ENCODE assay signal across 8 mouse cellular contexts in the genomic region with DNA sequence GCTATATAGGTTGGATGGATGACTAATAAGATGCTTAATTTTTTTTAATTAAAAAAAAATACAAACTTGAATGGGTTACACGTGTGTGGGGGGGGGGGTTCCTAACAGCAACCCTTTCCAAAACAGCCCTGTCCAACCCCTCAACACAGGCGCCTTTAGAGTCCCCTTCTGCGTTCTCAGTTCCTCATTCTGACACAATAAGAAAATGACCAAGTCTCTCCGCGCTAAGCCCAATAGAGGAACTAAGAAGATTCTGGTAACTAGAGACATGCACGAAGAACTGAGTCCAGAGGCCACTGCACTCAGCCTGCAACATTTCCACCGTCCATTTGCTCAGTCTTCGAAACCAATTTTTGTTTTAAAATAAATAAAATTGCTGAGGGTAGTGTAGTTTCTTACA. TPM values are rescaled to one million over a fixed set of nuclear protein-coding genes. Genes with fewer than 3 reads are reported as not detected.
DNase-seq lines count a peak whose midpoint lies in the region; ATAC-seq and TF ChIP-seq lines count a peak whose summit lies in the region.

No protein-coding gene starts in this region.

- H3K9me3 ChIP-seq in G1E (replicated peaks): no peaks in the 10 kb centered on the region
- H3K9me3 ChIP-seq in heart, embryonic 13.5 days: no peaks in the 10 kb centered on the region
- H3K9me3 ChIP-seq in liver, embryonic 16.5 days (replicated peaks; ENCODE audit: control insufficient read depth, low read length): no peaks in the 10 kb centered on the region

- H3K36me3 ChIP-seq in G1E (replicated peaks): peaks cover 70% of the 10 kb centered on the region
- H3K36me3 ChIP-seq in heart, embryonic 13.5 days: peaks cover 40% of the 10 kb centered on the region
- H3K36me3 ChIP-seq in liver, embryonic 16.5 days (ENCODE audit: control insufficient read depth, insufficient read depth): peaks cover 18% of the 10 kb centered on the region

- H3K9ac ChIP-seq in heart, embryonic 13.5 days: peak overlapping the region; percentile 97
- H3K9ac ChIP-seq in liver, embryonic 16.5 days (ENCODE audit: low read depth, low read length): peak overlapping the region; percentile 95

- intact Hi-C loops in gastrocnemius, postnatal 14 days (cut with DNase I; ENCODE audit: low total_unique reads): no loop called here

- peaks cover 82% of the 10 kb centered on the region for H3K4me1 ChIP-seq in G1E (ENCODE audit: insufficient read depth, low read depth, low read length)
- peaks cover 50% of the 10 kb centered on the region for H3K4me1 ChIP-seq in heart, embryonic 13.5 days
- peaks cover 32% of the 10 kb centered on the region for H3K4me1 ChIP-seq in liver, embryonic 16.5 days (ENCODE audit: control insufficient read depth, low read depth, low read length)

- peak overlapping the region; percentile 95 for H3K4me2 ChIP-seq in heart, embryonic 13.5 days
- peak overlapping the region; percentile 87 for H3K4me2 ChIP-seq in liver, embryonic 16.5 days (ENCODE audit: low read depth, low read length)

- ATAC-seq in G1E (ENCODE audit: extremely low read depth, insufficient number of reproducible peaks, low FRiP score, poor library complexity, severe bottlenecking): peak; percentile 47; the same call in 1 of the 2 replicates
- ATAC-seq in heart, embryonic 13.5 days (ENCODE audit: extremely low read depth, insufficient number of reproducible peaks, low FRiP score, low TSS enrichment): no peak
- ATAC-seq in liver, embryonic 16.5 days (ENCODE audit: low read depth): no peak

- no peaks in the 10 kb centered on the region for H3K27me3 ChIP-seq in G1E (ENCODE audit: insufficient read depth, low read length)
- no peaks in the 10 kb centered on the region for H3K27me3 ChIP-seq in heart, embryonic 13.5 days (replicated peaks)
- H3K27me3 ChIP-seq in liver, embryonic 16.5 days (ENCODE audit: control insufficient read depth, insufficient read depth, low read depth, low read length): no peaks in the 10 kb centered on the region

- peak; percentile 28 for DNase-seq in cerebellum, adult 9-10 months
- DNase-seq in cerebellum, postnatal 4 days (ENCODE audit: low spot score in 2 of 2): no peak
- DNase-seq in G1E (ENCODE audit: low spot score): peak; percentile 56
- DNase-seq in spleen, adult 12 weeks (ENCODE audit: low spot score): peak; percentile 21
- DNase-seq in gastrocnemius, postnatal 14 days: no peak
- no peak for DNase-seq in ovary, adult 18-20 months (ENCODE audit: low spot score)

- H3K4me3 ChIP-seq in G1E (ENCODE audit: low read depth, low read length): peak overlapping the region; percentile 100
- peak overlapping the region; percentile 97 for H3K4me3 ChIP-seq in heart, embryonic 13.5 days
- peak overlapping the region; percentile 93 for H3K4me3 ChIP-seq in liver, embryonic 16.5 days (ENCODE audit: low read depth, low read length)

- 30% methylated on average over 8 of the region's 8 CpGs for WGBS in heart, embryonic 13.5 days
- WGBS in liver, embryonic 16.5 days (ENCODE audit: insufficient replicate concordance): 8% methylated on average over 8 of the region's 8 CpGs

- TF ChIP-seq CTCF in G1E (IDR thresholded peaks at IDR 0.05; ENCODE audit: low read depth, low read length): no peak

- H3K27ac ChIP-seq in heart, embryonic 13.5 days (replicated peaks): peak overlapping the region; percentile 97
- H3K27ac ChIP-seq in liver, embryonic 16.5 days (ENCODE audit: low read length): peak overlapping the region; percentile 92

RNA-seq across cellular contexts. Expression of gene Tmem116, which starts 0.5 kb away (rescaled TPM):
- total RNA-seq in G1E (2014; fragmentation: Nextera tagmentation) (9.8 and 10.6 TPM in 2 replicates), G1E (2017) (1.7 and 2.6 TPM in 2 replicates)
- 2.7 and 6.1 TPM in 2 replicates for polyA plus RNA-seq in G1E (2012)
- polyA plus RNA-seq in heart, embryonic 13.5 days (2015; fragmentation: Nextera tagmentation; extraction: Ambion mirVana): 3.9 TPM in 2 replicates
- 0.98 and 1.2 TPM in 2 replicates for polyA plus RNA-seq in liver, embryonic 16.5 days (2015; fragmentation: Nextera tagmentation; extraction: Ambion mirVana)
- 1 to 10 TPM; 4.4 to 4.8 TPM for total RNA-seq in gastrocnemius, postnatal 14 days (2021)

RNA-seq across cellular contexts. Expression of gene Erp29, which starts 1.1 kb away (rescaled TPM):
- total RNA-seq in G1E (2014; fragmentation: Nextera tagmentation): 52.4 and 58.8 TPM in 2 replicates
- total RNA-seq in G1E (2017): 344 and 394 TPM in 2 replicates
- polyA plus RNA-seq in G1E (2012): 167 and 191 TPM in 2 replicates
- 146 and 160 TPM in 2 replicates for polyA plus RNA-seq in heart, embryonic 13.5 days (2015; fragmentation: Nextera tagmentation; extraction: Ambion mirVana)
- polyA plus RNA-seq in liver, embryonic 16.5 days (2015; fragmentation: Nextera tagmentation; extraction: Ambion mirVana): 80.4 and 86.0 TPM in 2 replicates
- total RNA-seq in gastrocnemius, postnatal 14 days (2021): 10 to 100 TPM; 50.7 to 61.3 TPM

RNA-seq across cellular contexts. Expression of gene Adam1b, which starts 52.0 kb away (rescaled TPM):
- total RNA-seq in G1E (2014; fragmentation: Nextera tagmentation) (not detected in 2 replicates), G1E (2017) (not detected in 2 replicates)
- not detected in 2 replicates for polyA plus RNA-seq in G1E (2012)
- 0.09 TPM in 1 of 2 replicates, not detected in the other for polyA plus RNA-seq in heart, embryonic 13.5 days (2015; fragmentation: Nextera tagmentation; extraction: Ambion mirVana)
- polyA plus RNA-seq in liver, embryonic 16.5 days (2015; fragmentation: Nextera tagmentation; extraction: Ambion mirVana): not detected in 2 replicates
- not detected for total RNA-seq in gastrocnemius, postnatal 14 days (2021)

RNA-seq across cellular contexts. Expression of gene Naa25, which starts 53.5 kb away (rescaled TPM):
- 43.3 and 57.6 TPM in 2 replicates for total RNA-seq in G1E (2014; fragmentation: Nextera tagmentation)
- total RNA-seq in G1E (2017): 44.1 and 45.9 TPM in 2 replicates
- 5.8 and 7.2 TPM in 2 replicates for polyA plus RNA-seq in G1E (2012)
- 30.4 and 34.7 TPM in 2 replicates for polyA plus RNA-seq in heart, embryonic 13.5 days (2015; fragmentation: Nextera tagmentation; extraction: Ambion mirVana)
- polyA plus RNA-seq in liver, embryonic 16.5 days (2015; fragmentation: Nextera tagmentation; extraction: Ambion mirVana): 16.8 and 19.0 TPM in 2 replicates
- total RNA-seq in gastrocnemius, postnatal 14 days (2021): 10 to 100 TPM; 19.9 to 20.5 TPM

Comparison
In these comparisons a context has a peak if more than half of its experiments do, and no peak if none do; other contexts are left out.
1. DNase-seq: peak in cerebellum, adult 9-10 months (single experiment), G1E (single experiment) and spleen, adult 12 weeks (single experiment); none in cerebellum, postnatal 4 days (0 of 2), gastrocnemius, postnatal 14 days (single experiment) and ovary, adult 18-20 months (single experiment).
2. Peak in every context shown above with its lines, with median percentiles within 50 percentile points of each other: H3K4me3 ChIP-seq.